Mouse (Mus musculus) bone marrow, adult 2 months (tissue): ENCODE results near the gene Insig2.

Source experiments
- CTCF ChIP-seq: fragments of 200-500 bp; IDR thresholded peaks from 2 replicates; pipeline ENCODE4 v1.5.1; 2011; ENCODE audit warnings: low read length, control low read depth; ENCODE audit not compliant: control insufficient read depth, insufficient read depth
- POLR2A ChIP-seq: fragments of 200-500 bp; IDR thresholded peaks from 2 replicates; pipeline ENCODE4 v1.6.1; 2011; ENCODE audit warnings: low read depth, mild to moderate bottlenecking, control low read depth, low read length, borderline replicate concordance; ENCODE audit not compliant: control insufficient read depth

- TF ChIP-seq CTCF (no peak), POLR2A (no peak)
Measured at GRCm38 (mm10) chr1:121280501-121280900, 51.9 kb downstream of the Insig2 start.
